Mouse (Mus musculus) midbrain, embryonic 15.5 days (tissue): ENCODE data around the gene Rps12-ps3. TPM values are rescaled to one million over a fixed set of nuclear protein-coding genes. Genes with fewer than 3 reads are reported as not detected.

Source experiments
- ATAC-seq: fragments of 200-750 bp; cut with Nextera tagmentation; replicated peaks from 2 replicates; pipeline ENCODE4 v1.8.0; 2017; ENCODE audit warnings: moderate TSS enrichment
- H3K27ac ChIP-seq: fragments of 300-500 bp; sonication (generic); 2 replicates; pipeline ENCODE4 v1.5.1; 2015; ENCODE audit warnings: mild to moderate bottlenecking, inconsistent platforms
- H3K27me3 ChIP-seq: fragments of 300-500 bp; sonication (generic); replicated peaks from 2 replicates; pipeline ENCODE4 v1.6.1; 2015; ENCODE audit warnings: inconsistent platforms
- H3K36me3 ChIP-seq: fragments of 300-500 bp; sonication (generic); replicated peaks from 2 replicates; pipeline ENCODE4 v1.6.1; 2015; ENCODE audit warnings: inconsistent platforms
- H3K4me1 ChIP-seq: fragments of 300-500 bp; sonication (generic); 2 replicates; pipeline ENCODE4 v1.6.1; 2015; ENCODE audit warnings: inconsistent platforms
- H3K4me2 ChIP-seq: fragments of 300-500 bp; sonication (generic); 2 replicates; pipeline ENCODE4 v1.6.1; 2015; ENCODE audit warnings: inconsistent platforms, mild to moderate bottlenecking, moderate library complexity
- H3K4me3 ChIP-seq: fragments of 300-500 bp; sonication (generic); 2 replicates; pipeline ENCODE4 v1.5.1; 2015; ENCODE audit warnings: mild to moderate bottlenecking, inconsistent platforms
- H3K9ac ChIP-seq: fragments of 300-500 bp; sonication (generic); 2 replicates; pipeline ENCODE4 v1.6.1; 2015; ENCODE audit warnings: mild to moderate bottlenecking, inconsistent platforms
- H3K9me3 ChIP-seq: fragments of 300-500 bp; sonication (generic); 2 replicates; pipeline ENCODE4 v1.6.1; 2016; ENCODE audit warnings: inconsistent platforms
- WGBS: fragments of 180-500 bp; shearing (Covaris S2); methylation state at CpG from one replicate; pipeline ENCODE4 v1.1.7; 2015; ENCODE audit warnings: mixed read lengths; 5-methylcytosine and 5-hydroxymethylcytosine counted together
- polyA plus RNA-seq: library from polyadenylated mRNA; unstranded; fragments of >200 nt; fragmentation: Nextera tagmentation; extraction: Ambion mirVana; gene quantifications from 2 replicates; pipeline ENCODE4 v1.2.1, GENCODE M21; 2015

Gene Rps12-ps3
- polyA plus RNA-seq, 1 experiment from 2014 or later, result 7.3 TPM

- no peak overlapping the region for H3K4me2 ChIP-seq
- H3K9ac ChIP-seq, result no peak overlapping the region
- H3K36me3 ChIP-seq, result no peaks in the 10 kb centered on the region
- no peak overlapping the region for H3K27ac ChIP-seq
- no peaks in the 10 kb centered on the region for H3K27me3 ChIP-seq
- H3K4me1 ChIP-seq, result peaks cover 35% of the 10 kb centered on the region
- no peaks in the 10 kb centered on the region for H3K9me3 ChIP-seq
- WGBS, result 89% methylated on average over 3 of the region's 3 CpGs
- no peak overlapping the region for H3K4me3 ChIP-seq
- no peak for ATAC-seq
These were observed 17.8 kb downstream of the Rps12-ps3 start for GRCm38 (mm10) chr19:59339908-59340307.

DNA sequence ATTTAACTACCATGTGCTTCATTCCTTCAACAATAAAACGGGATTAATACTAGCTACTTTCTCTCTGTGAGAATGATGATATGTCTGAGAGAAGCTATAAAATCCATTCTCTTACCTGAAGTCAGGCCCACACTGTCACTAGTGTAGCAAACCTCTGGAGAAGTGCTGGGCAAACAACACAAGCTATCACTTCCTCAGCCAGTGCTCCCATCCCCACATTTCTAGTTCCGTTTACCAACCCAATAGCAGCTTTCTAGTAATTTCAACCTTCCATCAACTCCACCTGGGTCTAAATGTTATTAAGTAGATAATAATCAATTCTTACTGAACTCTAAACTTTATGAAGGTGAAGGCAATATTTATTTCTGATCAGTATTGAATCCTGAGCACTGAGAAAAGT is 20.9 kb downstream of the Rps12-ps3 start:
- 30% methylated on average over 2 of the region's 2 CpGs for WGBS
- Histone ChIP-seq H3K4me3 (peak overlapping the region; percentile 90; the same call in 1 of the 2 replicates), H3K27ac (no peak overlapping the region), H3K9me3 (no peaks in the 10 kb centered on the region), H3K4me2 (peak overlapping the region; percentile 94), H3K9ac (no peak overlapping the region), H3K36me3 (no peaks in the 10 kb centered on the region), H3K4me1 (peaks cover 38% of the 10 kb centered on the region), H3K27me3 (no peaks in the 10 kb centered on the region)
- ATAC-seq, result no peak

GRCm38 (mm10) chr19:59344304-59344711 is 22.2 kb downstream of the Rps12-ps3 start:
- Histone ChIP-seq H3K9me3 (no peaks in the 10 kb centered on the region), H3K9ac (peak overlapping the region; percentile 79), H3K27ac (no peak overlapping the region), H3K4me2 (peak overlapping the region; percentile 94), H3K36me3 (no peaks in the 10 kb centered on the region), H3K4me1 (peaks cover 38% of the 10 kb centered on the region), H3K27me3 (no peaks in the 10 kb centered on the region), H3K4me3 (peak overlapping the region; percentile 90)
- WGBS, result 2% methylated on average over 14 of the region's 14 CpGs
- no peak for ATAC-seq

GRCm38 (mm10) chr19:59345081-59345657 is 23.1 kb downstream of the Rps12-ps3 start:
- Histone ChIP-seq H3K4me1 (peaks cover 38% of the 10 kb centered on the region), H3K9ac (peak overlapping the region; percentile 79), H3K4me2 (peak overlapping the region; percentile 94), H3K36me3 (no peaks in the 10 kb centered on the region), H3K27ac (peak overlapping the region; percentile 95), H3K9me3 (no peaks in the 10 kb centered on the region), H3K27me3 (no peaks in the 10 kb centered on the region), H3K4me3 (peak overlapping the region; percentile 90)
- ATAC-seq, result peak; percentile 76
- under 1% methylated on average over 69 of the region's 70 CpGs for WGBS

DNA sequence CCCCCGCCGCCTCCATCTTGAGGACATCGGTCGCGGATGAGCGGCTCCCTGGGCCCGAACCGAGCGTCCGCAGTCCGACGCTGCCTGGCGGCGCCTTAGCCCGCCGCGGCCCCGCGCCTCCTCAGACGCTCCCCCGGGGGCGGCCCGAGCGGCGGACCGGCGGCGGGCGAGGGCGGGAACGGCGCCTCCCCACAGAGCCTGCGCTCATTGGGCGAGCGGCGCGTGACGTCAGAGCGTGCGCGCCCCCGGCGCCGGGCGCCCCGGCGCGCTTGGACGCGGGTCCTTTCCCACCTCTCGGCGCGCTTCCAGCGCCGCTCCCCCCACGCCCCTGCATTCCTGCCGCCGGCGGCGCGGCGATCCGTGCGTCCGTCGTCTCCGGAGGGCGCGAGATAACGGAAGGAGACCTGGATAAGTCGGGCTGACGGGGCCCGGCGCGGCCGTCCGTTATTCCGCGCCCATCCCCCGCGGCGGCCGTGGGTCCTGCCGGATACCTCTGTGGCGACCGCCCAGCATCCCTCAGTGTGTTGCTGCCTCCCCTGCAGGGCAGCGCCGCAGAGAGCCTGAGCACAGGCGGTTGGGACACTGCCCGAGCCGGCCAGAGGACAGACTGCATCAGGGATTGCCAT is 23.7 kb downstream of the Rps12-ps3 start, which contains the start of gene Pdzd8:
TSS of gene Pdzd8 (minus strand) at position 123 of the 626 bp plus-strand sequence.
- no peaks in the 10 kb centered on the region for H3K9me3 ChIP-seq
- ATAC-seq, result peak; percentile 95
- H3K4me3 ChIP-seq, result peak within 1 kb of the TSS; percentile 90
- peak within 1 kb of the TSS; percentile 95 for H3K27ac ChIP-seq
- no peaks in the 10 kb centered on the region for H3K36me3 ChIP-seq
- H3K4me1 ChIP-seq, result peaks cover 38% of the 10 kb centered on the region
- under 1% methylated on average over 84 of the region's 91 CpGs for WGBS
- H3K9ac ChIP-seq, result peak within 1 kb of the TSS; percentile 79
- peak within 1 kb of the TSS; percentile 94 for H3K4me2 ChIP-seq
- no peaks in the 10 kb centered on the region for H3K27me3 ChIP-seq

DNA sequence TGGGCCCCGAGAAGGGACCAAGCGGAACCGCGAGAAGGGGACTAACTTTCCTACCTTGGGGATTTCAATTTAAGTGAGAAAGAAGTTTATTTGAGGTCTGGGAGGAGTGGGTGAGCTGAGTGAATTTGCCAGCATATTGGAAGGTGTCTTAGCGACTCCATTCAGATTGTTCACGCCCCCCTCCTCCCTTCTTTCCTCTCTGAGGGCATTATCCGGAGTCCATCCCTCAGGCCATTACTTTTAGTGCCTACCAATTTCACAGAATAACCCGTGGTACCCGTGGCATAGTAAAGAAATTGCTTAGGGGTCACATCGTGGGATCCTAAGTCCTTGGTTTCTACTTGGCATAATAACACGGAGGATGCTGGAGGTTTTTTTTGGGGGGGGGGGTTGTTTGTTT is 24.2 kb downstream of the Rps12-ps3 start:
- under 1% methylated on average over 11 of the region's 11 CpGs for WGBS
- Histone ChIP-seq H3K9ac (peak overlapping the region; percentile 79), H3K36me3 (no peaks in the 10 kb centered on the region), H3K4me1 (peaks cover 34% of the 10 kb centered on the region), H3K9me3 (no peaks in the 10 kb centered on the region), H3K4me3 (peak overlapping the region; percentile 90), H3K27me3 (no peaks in the 10 kb centered on the region), H3K27ac (peak overlapping the region; percentile 95), H3K4me2 (peak overlapping the region; percentile 94)
- no peak for ATAC-seq

DNA sequence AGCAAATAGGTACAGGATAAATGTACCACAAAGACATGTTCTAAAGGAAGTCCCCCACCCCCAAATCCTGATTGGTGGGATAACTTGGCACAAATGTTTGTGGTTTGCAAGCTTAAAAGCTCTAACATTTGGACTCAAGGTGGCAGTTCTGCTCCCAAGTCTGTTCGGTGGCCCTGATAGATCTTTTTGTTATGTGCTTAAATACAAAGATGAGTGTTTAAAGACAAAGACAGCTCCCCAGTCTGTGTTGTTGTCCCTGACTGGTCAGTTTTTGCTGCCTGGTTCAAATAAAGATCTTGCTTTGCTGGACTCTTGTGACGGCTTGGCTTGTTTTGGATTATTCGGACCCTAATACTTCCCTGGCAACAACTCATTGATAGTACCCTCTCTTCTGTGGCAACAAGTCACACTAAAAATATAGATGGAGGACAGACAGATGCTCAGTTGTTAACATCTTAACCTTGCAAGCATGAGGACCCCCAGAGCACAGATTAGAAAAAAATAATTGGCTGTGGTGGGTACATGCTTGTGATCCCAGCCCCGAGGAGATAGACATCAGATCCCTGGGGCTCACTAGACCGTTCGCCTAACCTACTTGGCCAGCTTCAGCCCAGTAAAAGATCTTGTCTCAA is 27.4 kb downstream of the Rps12-ps3 start:
- Histone ChIP-seq H3K4me3 (no peak overlapping the region), H3K27me3 (no peaks in the 10 kb centered on the region), H3K9ac (no peak overlapping the region), H3K9me3 (no peaks in the 10 kb centered on the region), H3K4me2 (no peak overlapping the region), H3K36me3 (no peaks in the 10 kb centered on the region), H3K27ac (no peak overlapping the region), H3K4me1 (peaks cover 7% of the 10 kb centered on the region; the same call in 1 of the 2 replicates)
- WGBS, result 91% methylated on average over 6 of the region's 6 CpGs
- no peak for ATAC-seq

DNA sequence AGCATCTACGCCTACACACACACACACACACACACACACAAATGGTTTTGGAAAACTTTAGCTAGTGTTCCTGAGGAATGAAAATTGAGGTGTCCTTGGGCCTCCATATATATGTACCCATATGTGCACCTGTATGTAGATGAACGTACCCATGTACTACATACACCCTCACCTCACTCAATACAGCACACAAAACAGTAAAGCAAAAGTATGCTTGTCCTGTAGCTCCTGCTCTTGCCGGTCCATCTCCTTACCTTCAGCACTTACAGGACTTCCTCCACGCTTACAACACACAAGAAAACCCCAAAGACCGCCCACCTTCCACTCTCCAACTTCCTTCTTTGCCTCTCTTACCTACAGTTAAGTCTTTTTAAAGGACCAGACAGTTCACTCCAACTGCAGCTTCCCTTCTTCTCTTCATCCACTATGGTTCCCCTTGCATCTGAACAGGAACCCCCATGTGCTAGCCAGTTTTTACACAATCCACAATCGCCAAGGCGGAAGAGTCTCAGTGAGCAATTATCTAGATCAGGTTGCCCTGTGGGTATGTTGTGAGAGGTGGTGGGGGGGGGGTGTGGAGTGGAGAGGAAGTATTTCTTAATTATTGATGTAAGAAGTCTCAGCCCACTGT is 28.3 kb downstream of the Rps12-ps3 start:
- H3K4me3 ChIP-seq, result no peak overlapping the region
- no peak for ATAC-seq
- 84% methylated on average over 7 of the region's 7 CpGs for WGBS
- H3K27ac ChIP-seq, result no peak overlapping the region
- H3K9me3 ChIP-seq, result no peaks in the 10 kb centered on the region
- H3K4me2 ChIP-seq, result no peak overlapping the region
- H3K4me1 ChIP-seq, result 0 out of 2 replicates have a peak, but pooled peaks cover 3% of the 10 kb centered on the region
- H3K36me3 ChIP-seq, result no peaks in the 10 kb centered on the region
- no peaks in the 10 kb centered on the region for H3K27me3 ChIP-seq
- H3K9ac ChIP-seq, result no peak overlapping the region

GRCm38 (mm10) chr19:59351151-59351889 is 29.2 kb downstream of the Rps12-ps3 start:
- Histone ChIP-seq H3K36me3 (no peaks in the 10 kb centered on the region), H3K4me2 (no peak overlapping the region), H3K27ac (no peak overlapping the region), H3K4me3 (no peak overlapping the region), H3K4me1 (0 out of 2 replicates have a peak, but pooled peaks cover 2% of the 10 kb centered on the region), H3K27me3 (no peaks in the 10 kb centered on the region), H3K9me3 (no peaks in the 10 kb centered on the region), H3K9ac (no peak overlapping the region)
- 76% methylated on average over 15 of the region's 15 CpGs for WGBS
- ATAC-seq, result no peak

DNA sequence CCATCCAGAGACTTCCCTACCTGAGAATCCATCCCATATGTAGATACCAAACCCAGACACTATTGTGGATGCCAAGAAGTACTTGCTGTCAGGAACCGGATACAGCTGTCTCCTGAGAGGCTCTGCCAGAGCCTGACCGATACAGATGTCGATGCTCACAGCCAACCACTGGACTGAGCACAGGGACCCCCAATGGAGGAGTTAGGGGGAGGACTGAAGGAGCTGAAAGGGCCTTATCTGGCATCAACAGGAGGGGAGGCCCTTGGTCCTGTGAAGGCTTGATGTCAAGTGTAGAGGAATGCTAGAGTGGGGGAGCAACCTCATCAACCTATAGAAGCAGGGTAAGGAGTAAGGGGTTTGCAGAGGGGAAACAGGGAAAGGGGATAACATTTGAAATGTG is 30.7 kb downstream of the Rps12-ps3 start:
- H3K4me2 ChIP-seq, result no peak overlapping the region
- no peaks in the 10 kb centered on the region for H3K9me3 ChIP-seq
- no peak overlapping the region for H3K9ac ChIP-seq
- no peaks in the 10 kb centered on the region for H3K36me3 ChIP-seq
- 80% methylated on average over 3 of the region's 3 CpGs for WGBS
- no peak overlapping the region for H3K4me3 ChIP-seq
- no peak overlapping the region for H3K27ac ChIP-seq
- H3K4me1 ChIP-seq, result no peaks in the 10 kb centered on the region
- no peaks in the 10 kb centered on the region for H3K27me3 ChIP-seq
- ATAC-seq, result no peak

GRCm38 (mm10) chr19:59354906-59355305 is 32.8 kb downstream of the Rps12-ps3 start:
- WGBS, result 72% methylated on average over 2 of the region's 2 CpGs
- Histone ChIP-seq H3K27ac (no peak overlapping the region), H3K36me3 (no peaks in the 10 kb centered on the region), H3K4me1 (no peaks in the 10 kb centered on the region), H3K9ac (no peak overlapping the region), H3K4me3 (no peak overlapping the region), H3K4me2 (no peak overlapping the region), H3K9me3 (no peaks in the 10 kb centered on the region), H3K27me3 (no peaks in the 10 kb centered on the region)
- ATAC-seq, result no peak

GRCm38 (mm10) chr19:59356388-59356787 is 34.3 kb downstream of the Rps12-ps3 start:
- no peak overlapping the region for H3K27ac ChIP-seq
- H3K36me3 ChIP-seq, result no peaks in the 10 kb centered on the region
- H3K4me2 ChIP-seq, result no peak overlapping the region
- no peak overlapping the region for H3K4me3 ChIP-seq
- WGBS, result 88% methylated on average over 3 of the region's 3 CpGs
- H3K9me3 ChIP-seq, result no peaks in the 10 kb centered on the region
- H3K27me3 ChIP-seq, result no peaks in the 10 kb centered on the region
- ATAC-seq, result no peak
- no peaks in the 10 kb centered on the region for H3K4me1 ChIP-seq
- no peak overlapping the region for H3K9ac ChIP-seq
